Mouse (Mus musculus): ENCODE measurements around the gene Tmem41b. TPM values are rescaled to one million over a fixed set of nuclear protein-coding genes. Genes with fewer than 3 reads are reported as not detected.

The Tmem41b gene
- polyA plus RNA-seq, 1 experiment from 2014 or later = 62.6 TPM

GRCm38 (mm10) chr7:109975966-109976715 lies 10.6 kb downstream of the Tmem41b start:
- WGBS = 94% methylated on average over 6 of the region's 6 CpGs
- Histone ChIP-seq H3K36me3 (peaks cover 52% of the 10 kb centered on the region), H3K27me3 (replicated peaks) (no peaks in the 10 kb centered on the region), H3K4me3 (replicated peaks) (no peak overlapping the region), H3K9me3 (replicated peaks) (no peaks in the 10 kb centered on the region), H3K4me2 (no peak overlapping the region), H3K9ac (replicated peaks) (no peak overlapping the region), H3K27ac (replicated peaks) (no peak overlapping the region), H3K4me1 (no peaks in the 10 kb centered on the region)
- no peak for ATAC-seq (ENCODE audit: low FRiP score)

GRCm38 (mm10) chr7:109969542-109969941 lies 17.2 kb downstream of the Tmem41b start:
- ATAC-seq (ENCODE audit: low FRiP score) = no peak
- no peak overlapping the region for H3K4me3 ChIP-seq (replicated peaks)
- peaks cover 7% of the 10 kb centered on the region for H3K36me3 ChIP-seq
- no peak overlapping the region for H3K4me2 ChIP-seq
- peak overlapping the region; percentile 19; the same call in 1 of the 2 replicates for H3K27ac ChIP-seq (replicated peaks)
- H3K27me3 ChIP-seq (replicated peaks) = no peaks in the 10 kb centered on the region
- H3K4me1 ChIP-seq = peaks cover 10% of the 10 kb centered on the region
- no peaks in the 10 kb centered on the region for H3K9me3 ChIP-seq (replicated peaks)
- H3K9ac ChIP-seq (replicated peaks) = no peak overlapping the region

- H3K27me3 ChIP-seq (replicated peaks) = no peaks in the 10 kb centered on the region
- H3K4me1 ChIP-seq = peaks cover 10% of the 10 kb centered on the region
- WGBS = no CpG with 5 or more reads among the region's 2 CpGs
- ATAC-seq (ENCODE audit: low FRiP score) = peak; percentile 58
- H3K27ac ChIP-seq (replicated peaks) = peak overlapping the region; percentile 69; the same call in 1 of the 2 replicates
- no peaks in the 10 kb centered on the region for H3K9me3 ChIP-seq (replicated peaks)
- no peak overlapping the region for H3K9ac ChIP-seq (replicated peaks)
- H3K4me2 ChIP-seq = no peak overlapping the region
- H3K36me3 ChIP-seq = peaks cover 6% of the 10 kb centered on the region
- no peak overlapping the region for H3K4me3 ChIP-seq (replicated peaks)
Measured at GRCm38 (mm10) chr7:109968924-109969450, 17.7 kb downstream of the Tmem41b start.

- 50% methylated on average over 11 of the region's 11 CpGs for WGBS
Measured at GRCm38 (mm10) chr7:109967805-109968579, 18.7 kb downstream of the Tmem41b start.

GRCm38 (mm10) chr7:109965658-109966057 lies 21.1 kb downstream of the Tmem41b start:
- no peak overlapping the region for H3K9ac ChIP-seq (replicated peaks)
- no peak for ATAC-seq (ENCODE audit: low FRiP score)
- H3K27me3 ChIP-seq (replicated peaks) = no peaks in the 10 kb centered on the region
- no peak overlapping the region for H3K4me2 ChIP-seq
- H3K36me3 ChIP-seq = no peaks in the 10 kb centered on the region
- no peaks in the 10 kb centered on the region for H3K9me3 ChIP-seq (replicated peaks)
- H3K4me1 ChIP-seq = peaks cover 17% of the 10 kb centered on the region
- H3K27ac ChIP-seq (replicated peaks) = no peak overlapping the region
- no peak overlapping the region for H3K4me3 ChIP-seq (replicated peaks)

More at GRCm38 (mm10) chr7:109967805-109968579, 18.7 kb downstream of the Tmem41b start:
- H3K4me3 ChIP-seq (replicated peaks) = no peak overlapping the region
- peaks cover 10% of the 10 kb centered on the region for H3K4me1 ChIP-seq
- no peak overlapping the region for H3K4me2 ChIP-seq
- H3K9ac ChIP-seq (replicated peaks) = no peak overlapping the region
- H3K9me3 ChIP-seq (replicated peaks) = no peaks in the 10 kb centered on the region
- no peaks in the 10 kb centered on the region for H3K27me3 ChIP-seq (replicated peaks)
- H3K36me3 ChIP-seq = peaks cover 6% of the 10 kb centered on the region
- ATAC-seq (ENCODE audit: low FRiP score) = peak; percentile 65
- H3K27ac ChIP-seq (replicated peaks) = peak overlapping the region; percentile 69

GRCm38 (mm10) chr7:109963707-109964106 lies 23.0 kb downstream of the Tmem41b start:
- no peak for ATAC-seq (ENCODE audit: low FRiP score)
- Histone ChIP-seq H3K4me2 (no peak overlapping the region), H3K4me3 (replicated peaks) (no peak overlapping the region), H3K4me1 (peaks cover 20% of the 10 kb centered on the region), H3K9me3 (replicated peaks) (no peaks in the 10 kb centered on the region), H3K9ac (replicated peaks) (no peak overlapping the region), H3K27ac (replicated peaks) (no peak overlapping the region), H3K36me3 (no peaks in the 10 kb centered on the region), H3K27me3 (replicated peaks) (no peaks in the 10 kb centered on the region)
- WGBS = 96% methylated on average over 4 of the region's 4 CpGs

GRCm38 (mm10) chr7:109962596-109962995 lies 24.1 kb downstream of the Tmem41b start:
- Histone ChIP-seq H3K9me3 (replicated peaks) (no peaks in the 10 kb centered on the region), H3K4me1 (peaks cover 27% of the 10 kb centered on the region)

GRCm38 (mm10) chr7:109961570-109961969 lies 25.2 kb downstream of the Tmem41b start:
- no peak for ATAC-seq (ENCODE audit: low FRiP score)

More at GRCm38 (mm10) chr7:109962596-109962995, 24.1 kb downstream of the Tmem41b start:
- H3K36me3 ChIP-seq = no peaks in the 10 kb centered on the region
- WGBS = 81% methylated on average over 4 of the region's 4 CpGs
- no peak overlapping the region for H3K9ac ChIP-seq (replicated peaks)
- H3K27ac ChIP-seq (replicated peaks) = no peak overlapping the region
- H3K4me3 ChIP-seq (replicated peaks) = no peak overlapping the region
- no peaks in the 10 kb centered on the region for H3K27me3 ChIP-seq (replicated peaks)
- H3K4me2 ChIP-seq = no peak overlapping the region
- no peak for ATAC-seq (ENCODE audit: low FRiP score)

GRCm38 (mm10) chr7:109960613-109961154 lies 26.0 kb downstream of the Tmem41b start:
- Histone ChIP-seq H3K9ac (replicated peaks) (peak overlapping the region; percentile 92), H3K27me3 (replicated peaks) (no peaks in the 10 kb centered on the region), H3K4me3 (replicated peaks) (peak overlapping the region; percentile 72), H3K4me2 (peak overlapping the region; percentile 86), H3K27ac (replicated peaks) (peak overlapping the region; percentile 95), H3K9me3 (replicated peaks) (no peaks in the 10 kb centered on the region), H3K4me1 (peaks cover 41% of the 10 kb centered on the region), H3K36me3 (no peaks in the 10 kb centered on the region)
- WGBS = 12% methylated on average over 13 of the region's 13 CpGs
- peak; percentile 83 for ATAC-seq (ENCODE audit: low FRiP score)

More at GRCm38 (mm10) chr7:109961570-109961969, 25.2 kb downstream of the Tmem41b start:
- Histone ChIP-seq H3K4me1 (peaks cover 38% of the 10 kb centered on the region), H3K27me3 (replicated peaks) (no peaks in the 10 kb centered on the region), H3K9ac (replicated peaks) (no peak overlapping the region), H3K36me3 (no peaks in the 10 kb centered on the region), H3K9me3 (replicated peaks) (no peaks in the 10 kb centered on the region), H3K27ac (replicated peaks) (no peak overlapping the region), H3K4me3 (replicated peaks) (no peak overlapping the region), H3K4me2 (no peak overlapping the region)
- 57% methylated on average over 2 of the region's 2 CpGs for WGBS

GRCm38 (mm10) chr7:109959716-109960612 lies 26.8 kb downstream of the Tmem41b start, which contains the start of gene Dennd5a:
Gene Dennd5a, minus strand, starts transcription at chr7:109960470.
- no peaks in the 10 kb centered on the region for H3K36me3 ChIP-seq
- peak; percentile 97 for ATAC-seq (ENCODE audit: low FRiP score)
- H3K27me3 ChIP-seq (replicated peaks) = no peaks in the 10 kb centered on the region
- peak within 1 kb of the TSS; percentile 95 for H3K27ac ChIP-seq (replicated peaks)
- peak within 1 kb of the TSS; percentile 72 for H3K4me3 ChIP-seq (replicated peaks)
- peaks cover 48% of the 10 kb centered on the region for H3K4me1 ChIP-seq
- under 1% methylated on average over 64 of the region's 107 CpGs for WGBS
- H3K9ac ChIP-seq (replicated peaks) = peak within 1 kb of the TSS; percentile 92
- H3K4me2 ChIP-seq = peak within 1 kb of the TSS; percentile 86
- no peaks in the 10 kb centered on the region for H3K9me3 ChIP-seq (replicated peaks)

Data from neural tube, embryonic 15.5 days (tissue).